Mouse (Mus musculus) spleen, postnatal 4 days (tissue): ENCODE measurements around the gene Fam222b.
A peak's percentile ranks its signal among the peaks of the same experiment; 100 is the strongest.

Source experiments
- DNase-seq, 2 experiments: peaks; one replicate each; pipeline ENCODE4 v3.0.0; 2022; ENCODE audit warnings: low spot score in 2 of 2

Fam222b gene

GRCm38 (mm10) chr11:78087756-78088281, 6.6 kb upstream of the Fam222b start:
- no peak for DNase-seq

GRCm38 (mm10) chr11:78094137-78094503, 340 bp upstream of the Fam222b start:
- no peak for DNase-seq

- no peak for DNase-seq
Measured at GRCm38 (mm10) chr11:78095144-78095516, 670 bp downstream of the Fam222b start.

- no peak for DNase-seq
Measured at GRCm38 (mm10) chr11:78097077-78097476, 2.6 kb downstream of the Fam222b start.

GRCm38 (mm10) chr11:78100746-78101145, 6.3 kb downstream of the Fam222b start:
- no peak for DNase-seq

GRCm38 (mm10) chr11:78102142-78102541, 7.7 kb downstream of the Fam222b start:
- no peak for DNase-seq

GRCm38 (mm10) chr11:78102958-78103747, 8.7 kb downstream of the Fam222b start:
- DNase-seq, result peak; percentile 61 to 78

GRCm38 (mm10) chr11:78104501-78104900, 10.0 kb downstream of the Fam222b start:
- no peak for DNase-seq

GRCm38 (mm10) chr11:78113616-78114015, 19.2 kb downstream of the Fam222b start:
- DNase-seq, result no peak

- no peak for DNase-seq
Measured at GRCm38 (mm10) chr11:78114676-78115366, 20.4 kb downstream of the Fam222b start.

GRCm38 (mm10) chr11:78115367-78116145, 21.1 kb downstream of the Fam222b start:
- peak; percentile 88 to 92 for DNase-seq

- DNase-seq, result no peak
Measured at GRCm38 (mm10) chr11:78116146-78116410, 21.6 kb downstream of the Fam222b start.

- DNase-seq, result no peak
Measured at GRCm38 (mm10) chr11:78118467-78118866, 24.0 kb downstream of the Fam222b start.

GRCm38 (mm10) chr11:78119898-78120297, 25.4 kb downstream of the Fam222b start:
- peak in 1 of 2 experiments; percentile 65 for DNase-seq

- no peak for DNase-seq
Measured at GRCm38 (mm10) chr11:78121176-78121575, 26.7 kb downstream of the Fam222b start.

- DNase-seq, result no peak
Measured at GRCm38 (mm10) chr11:78122815-78123214, 28.4 kb downstream of the Fam222b start.

GRCm38 (mm10) chr11:78123782-78124181, 29.3 kb downstream of the Fam222b start:
- DNase-seq, result no peak

GRCm38 (mm10) chr11:78125691-78126090, 31.2 kb downstream of the Fam222b start:
- DNase-seq, result no peak

- DNase-seq, result peak; percentile 27 to 64
Measured at GRCm38 (mm10) chr11:78126739-78127138, 32.3 kb downstream of the Fam222b start.

GRCm38 (mm10) chr11:78129458-78129857, 35.0 kb downstream of the Fam222b start:
- DNase-seq, result no peak

- no peak for DNase-seq
Measured at GRCm38 (mm10) chr11:78133915-78134314, 39.5 kb downstream of the Fam222b start.

- no peak for DNase-seq
Measured at GRCm38 (mm10) chr11:78134344-78134743, 39.9 kb downstream of the Fam222b start.
